Mouse (Mus musculus) G1E (cell line): ENCODE results near the gene Creld1. TPM values are rescaled to one million over a fixed set of nuclear protein-coding genes. Genes with fewer than 3 reads are reported as not detected.

Source experiments
- ATAC-seq: 2 replicates; pipeline ENCODE4 v1.8.0; 2016; ENCODE audit warnings: mild to moderate bottlenecking; ENCODE audit not compliant: insufficient number of reproducible peaks, poor library complexity, low FRiP score, severe bottlenecking; ENCODE audit errors: extremely low read depth
- DNase-seq: peaks from one replicate; pipeline ENCODE4 v3.0.0; 2012; ENCODE audit warnings: low spot score
- H3K27me3 ChIP-seq: 2 replicates; pipeline ENCODE4 v1.6.1; 2012; ENCODE audit warnings: mild to moderate bottlenecking, low read length, inconsistent platforms; ENCODE audit not compliant: insufficient read depth
- H3K36me3 ChIP-seq: replicated peaks from 2 replicates; pipeline ENCODE3; 2012; ENCODE audit warnings: mild to moderate bottlenecking, inconsistent platforms
- H3K4me1 ChIP-seq: 2 replicates; pipeline ENCODE4 v1.6.1; 2012; ENCODE audit warnings: low read depth, low read length, inconsistent platforms, mixed read lengths; ENCODE audit not compliant: insufficient read depth
- H3K4me3 ChIP-seq: 2 replicates; pipeline ENCODE4 v1.5.1; 2012; ENCODE audit warnings: low read depth, mild to moderate bottlenecking, inconsistent platforms, low read length, moderate library complexity, mixed read lengths
- H3K9me3 ChIP-seq: replicated peaks from 2 replicates; pipeline ENCODE4 v1.6.1; 2012; ENCODE audit warnings: inconsistent platforms
- CTCF ChIP-seq: IDR thresholded peaks from 2 replicates; pipeline ENCODE4 v1.5.1; 2012; ENCODE audit warnings: low read depth, low read length, inconsistent platforms, mixed read lengths
- GATA1 ChIP-seq: IDR thresholded peaks from 2 replicates; pipeline ENCODE4 v1.6.1; 2012; ENCODE audit warnings: borderline replicate concordance, low read length, inconsistent platforms, mixed read lengths
- GATA2 ChIP-seq: IDR thresholded peaks from 2 replicates; pipeline ENCODE4 v1.6.1; 2012; ENCODE audit warnings: low read depth, low read length, inconsistent platforms, borderline replicate concordance
- POLR2AphosphoS5 ChIP-seq: IDR thresholded peaks from 2 replicates; pipeline ENCODE4 v1.6.1; 2012; ENCODE audit warnings: low read depth, low read length, inconsistent platforms; ENCODE audit not compliant: insufficient replicate concordance
- TAL1 ChIP-seq: conservative IDR thresholded peaks from 2 replicates; pipeline ENCODE4 v1.6.1; 2012; ENCODE audit warnings: low read depth, low read length, inconsistent platforms, mixed read lengths
- polyA plus RNA-seq: library from polyadenylated mRNA; stranded (reverse); fragments of >175 nt; gene quantifications from 2 replicates; pipeline ENCODE4 v1.2.3, GENCODE M21; 2012
- total RNA-seq, 2 experiments: library from RNA; stranded (forward) in 1 of 2; stranded (reverse) in 1 of 2; fragments of 200-1000 nt in 1 of 2; fragments of >200 nt in 1 of 2; fragmentation: Nextera tagmentation in 1 of 2; gene quantifications; 2 replicates each; pipeline ENCODE4 v1.2.3; 2014 to 2017

Creld1 gene
- total and polyA plus RNA-seq, 3 experiments, result 5.8 to 19.8 (median 8.5) TPM

GRCm38 (mm10) chr6:113502801-113503200 is 19.7 kb downstream of the Creld1 start:
- TF ChIP-seq POLR2AphosphoS5 (no peak), CTCF (no peak), GATA2 (no peak), TAL1 (no peak), GATA1 (no peak)
- no peaks in the 10 kb centered on the region for H3K36me3 ChIP-seq
- no peaks in the 10 kb centered on the region for H3K9me3 ChIP-seq
- ATAC-seq (no peak), DNase-seq (no peak)
- H3K4me1 ChIP-seq, result peaks cover 7% of the 10 kb centered on the region
- no peak overlapping the region for H3K4me3 ChIP-seq
- peaks cover 64% of the 10 kb centered on the region for H3K27me3 ChIP-seq

DNA sequence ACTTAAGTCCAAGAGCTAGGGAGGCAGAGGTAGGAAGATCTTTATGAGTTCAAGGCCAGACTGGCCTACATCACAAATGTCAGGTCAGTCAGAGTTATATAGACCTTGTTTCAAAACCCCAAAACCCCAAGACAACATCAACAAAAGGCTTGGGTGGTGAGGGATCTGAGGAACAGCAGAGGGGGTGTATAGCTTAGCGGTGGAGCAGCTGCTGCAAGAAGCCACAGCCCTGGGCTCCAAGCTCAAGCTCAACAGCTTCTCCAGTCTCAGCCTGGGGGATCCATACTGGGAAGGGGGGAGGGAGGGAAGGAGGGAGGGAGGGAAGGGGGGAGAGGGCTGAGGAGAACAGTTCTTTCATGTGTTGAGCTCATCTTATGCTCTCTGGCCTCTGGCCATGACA is 22.6 kb downstream of the Creld1 start:
- Histone ChIP-seq H3K36me3 (no peaks in the 10 kb centered on the region), H3K4me3 (no peak overlapping the region), H3K9me3 (no peaks in the 10 kb centered on the region), H3K4me1 (peaks cover 3% of the 10 kb centered on the region; the same call in 1 of the 2 replicates), H3K27me3 (peaks cover 57% of the 10 kb centered on the region)
- no peak for ATAC-seq
- no peak for DNase-seq
- TF ChIP-seq POLR2AphosphoS5 (no peak), GATA2 (no peak), TAL1 (no peak), GATA1 (no peak), CTCF (no peak)

DNA sequence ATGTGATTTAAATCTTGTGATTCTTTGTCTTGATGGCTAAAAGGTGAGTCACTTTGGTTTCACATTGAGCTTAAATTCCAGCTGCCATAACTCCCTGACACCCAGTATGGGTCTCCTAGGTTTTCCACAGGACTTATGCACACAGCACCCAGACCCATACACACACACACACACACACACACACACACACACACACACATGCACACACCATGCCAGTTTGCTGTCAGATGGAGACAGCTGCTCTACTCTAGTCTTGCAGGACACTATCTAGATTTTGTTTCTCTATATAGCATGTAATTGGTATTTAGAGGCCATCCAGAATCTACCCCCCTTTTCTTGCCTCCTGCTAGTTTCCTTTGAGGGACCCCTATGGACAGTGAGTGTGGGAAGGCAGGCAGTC is 24.0 kb downstream of the Creld1 start:
- TF ChIP-seq GATA1 (no peak), CTCF (no peak), GATA2 (no peak), POLR2AphosphoS5 (no peak), TAL1 (no peak)
- Histone ChIP-seq H3K4me3 (no peak overlapping the region), H3K9me3 (no peaks in the 10 kb centered on the region), H3K36me3 (no peaks in the 10 kb centered on the region), H3K27me3 (peaks cover 44% of the 10 kb centered on the region), H3K4me1 (no peaks in the 10 kb centered on the region)
- ATAC-seq, result no peak
- no peak for DNase-seq

DNA sequence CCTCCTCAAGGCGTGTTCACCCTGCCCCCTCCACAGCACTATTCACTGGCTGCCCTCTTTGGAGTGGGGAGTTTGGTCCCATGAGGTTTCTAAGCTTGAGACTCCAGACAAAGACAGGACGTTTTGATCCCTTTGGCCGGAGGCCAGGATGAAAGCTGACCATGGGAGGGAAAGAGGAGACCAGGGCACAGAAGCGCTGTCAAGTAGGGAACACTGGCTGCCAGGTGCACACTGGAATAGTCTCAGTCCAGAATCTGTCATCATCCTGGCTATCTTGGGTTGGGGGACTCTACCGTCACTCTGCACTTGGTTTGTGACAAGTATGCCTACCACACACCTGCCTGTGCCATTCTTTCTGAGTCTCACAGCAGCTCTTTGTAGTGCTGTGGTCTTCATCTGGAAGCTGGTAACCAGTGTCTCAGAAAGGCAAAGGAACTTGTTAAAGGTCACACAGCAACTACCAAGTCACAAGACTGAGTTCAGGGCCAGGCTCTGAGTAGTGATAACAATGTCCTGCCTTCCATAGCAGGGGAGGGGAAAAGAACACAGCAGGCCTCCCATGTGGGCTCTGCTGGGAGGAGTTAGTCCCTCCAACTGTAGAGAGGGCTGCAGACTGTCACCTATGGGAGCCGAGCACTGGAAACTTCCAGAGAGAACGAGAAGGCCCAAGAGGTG is 25.3 kb downstream of the Creld1 start:
- H3K36me3 ChIP-seq, result peaks cover 8% of the 10 kb centered on the region
- ATAC-seq, result no peak
- H3K27me3 ChIP-seq, result peaks cover 37% of the 10 kb centered on the region
- H3K9me3 ChIP-seq, result no peaks in the 10 kb centered on the region
- no peaks in the 10 kb centered on the region for H3K4me1 ChIP-seq
- no peak for DNase-seq
- no peak overlapping the region for H3K4me3 ChIP-seq
- TF ChIP-seq CTCF (no peak), GATA2 (no peak), TAL1 (no peak)

GRCm38 (mm10) chr6:113508947-113509280 is 25.8 kb downstream of the Creld1 start:
- ATAC-seq (no peak), DNase-seq (no peak)
- H3K36me3 ChIP-seq, result peaks cover 13% of the 10 kb centered on the region
- TF ChIP-seq TAL1, result no peak
- no peak for TF ChIP-seq POLR2AphosphoS5
- no peak for TF ChIP-seq CTCF
- no peak for TF ChIP-seq GATA2
- no peak for TF ChIP-seq GATA1
- peaks cover 34% of the 10 kb centered on the region for H3K27me3 ChIP-seq
- H3K4me1 ChIP-seq, result no peaks in the 10 kb centered on the region
- H3K9me3 ChIP-seq, result no peaks in the 10 kb centered on the region
- no peak overlapping the region for H3K4me3 ChIP-seq

DNA sequence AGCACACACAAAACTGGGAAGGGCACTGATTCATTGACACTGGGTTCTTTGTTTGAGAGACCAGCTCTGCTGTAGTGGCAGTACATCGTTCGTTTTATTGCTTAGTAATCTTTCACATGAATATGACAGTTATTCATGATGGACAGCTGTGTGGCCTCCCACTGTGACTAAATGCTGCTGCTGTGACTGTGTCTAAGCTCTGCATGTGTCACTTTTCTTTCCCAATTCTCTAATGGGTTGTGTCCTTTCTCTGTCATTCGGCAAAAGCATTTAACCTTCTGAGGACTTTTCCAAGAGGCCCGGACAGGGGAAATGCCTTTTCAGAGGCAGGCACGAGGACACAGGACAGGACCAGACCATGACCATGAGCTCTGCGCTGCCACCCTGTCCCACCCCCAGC is 30.8 kb downstream of the Creld1 start:
- no peak for ATAC-seq

GRCm38 (mm10) chr6:113514600-113514999 is 31.5 kb downstream of the Creld1 start:
- H3K4me1 ChIP-seq, result no peaks in the 10 kb centered on the region
- no peak for TF ChIP-seq GATA1
- no peak for TF ChIP-seq GATA2
- no peak for TF ChIP-seq POLR2AphosphoS5
- TF ChIP-seq TAL1, result no peak
- no peak for TF ChIP-seq CTCF
- H3K27me3 ChIP-seq, result no peaks in the 10 kb centered on the region
- H3K9me3 ChIP-seq, result no peaks in the 10 kb centered on the region
- peaks cover 70% of the 10 kb centered on the region for H3K36me3 ChIP-seq
- no peak overlapping the region for H3K4me3 ChIP-seq
- ATAC-seq (no peak), DNase-seq (no peak)

More for the DNA sequence above, 30.8 kb downstream of the Creld1 start:
- peaks cover 2% of the 10 kb centered on the region; the same call in 1 of the 2 replicates for H3K27me3 ChIP-seq
- no peak for DNase-seq
- no peaks in the 10 kb centered on the region for H3K4me1 ChIP-seq
- H3K4me3 ChIP-seq, result no peak overlapping the region
- H3K9me3 ChIP-seq, result no peaks in the 10 kb centered on the region
- no peak for TF ChIP-seq GATA2
- H3K36me3 ChIP-seq, result peaks cover 63% of the 10 kb centered on the region
